Mouse (Mus musculus) C2C12 (cell line): ENCODE results near the gene Tut7.

Experiments used
- CEBPB ChIP-seq: IDR thresholded peaks from one replicate; pipeline ENCODE4 v1.6.1; 2011; ENCODE audit warnings: low read depth, mild to moderate bottlenecking, control low read depth, moderate library complexity
- CTCF ChIP-seq: IDR thresholded peaks from one replicate; pipeline ENCODE4 v1.5.1; 2011; ENCODE audit not compliant: control insufficient read depth, insufficient read depth, insufficient read length
- FOSL1 ChIP-seq: IDR thresholded peaks from one replicate; pipeline ENCODE4 v1.8.0; 2011; ENCODE audit warnings: mild to moderate bottlenecking, low read length; ENCODE audit not compliant: poor library complexity, insufficient read depth, severe bottlenecking
- MAX ChIP-seq: IDR thresholded peaks from one replicate; pipeline ENCODE4 v1.6.1; 2011; ENCODE audit warnings: mild to moderate bottlenecking, control low read depth
- MYOD1 ChIP-seq: IDR thresholded peaks from one replicate; pipeline ENCODE4 v1.6.1; 2011; ENCODE audit warnings: low read depth; ENCODE audit not compliant: control insufficient read depth, insufficient read length
- MYOG ChIP-seq: IDR thresholded peaks from one replicate; pipeline ENCODE4 v1.6.1; 2011; ENCODE audit not compliant: control insufficient read depth, insufficient read length; ENCODE audit errors: extremely low read depth

DNA sequence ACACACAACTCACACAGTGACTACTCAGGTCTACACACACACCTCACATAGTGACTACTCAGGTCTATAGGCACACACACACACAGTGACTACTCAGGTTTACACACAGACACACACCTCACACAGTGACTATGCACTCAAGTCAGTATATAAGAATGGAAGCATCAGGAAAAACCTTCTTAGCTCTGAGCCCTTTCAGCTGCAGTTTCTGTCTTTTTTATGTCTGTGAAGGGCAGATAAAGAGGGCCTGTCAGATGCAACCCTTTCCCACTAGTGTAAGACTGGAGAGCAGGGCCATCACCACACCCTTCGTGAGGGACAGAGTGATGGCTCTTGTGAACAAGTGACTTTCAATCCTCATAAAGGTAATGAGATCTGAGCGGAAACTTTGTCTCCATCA, 84.5 kb downstream of the Tut7 start:
- TF ChIP-seq CTCF (no peak), MYOD1 (no peak), MAX (no peak), MYOG (no peak), FOSL1 (no peak), CEBPB (no peak)
